Mouse (Mus musculus) spleen, adult 2 months (tissue): ENCODE measurements around the gene Ccnl1. TPM values are rescaled to one million over a fixed set of nuclear protein-coding genes. Genes with fewer than 3 reads are reported as not detected.

Experiments used
- DNase-seq, 2 experiments: peaks; one replicate each; pipeline versions ENCODE4 v3.0.0 to v3.0.0-alpha.2; 2012 to 2021; ENCODE audit warnings: low spot score in 2 of 2, low read depth in 1 of 2
- H3K27ac ChIP-seq: fragments of 200-500 bp; 2 replicates; pipeline ENCODE4 v1.5.1; 2012; ENCODE audit warnings: low read length, inconsistent platforms; ENCODE audit not compliant: insufficient read depth
- H3K27me3 ChIP-seq: fragments of 200-500 bp; 2 replicates; pipeline ENCODE4 v1.6.1; 2012; ENCODE audit warnings: mild to moderate bottlenecking, moderate library complexity, low read length, inconsistent platforms; ENCODE audit not compliant: control insufficient read depth, insufficient read depth
- H3K36me3 ChIP-seq: fragments of 200-500 bp; 2 replicates; pipeline ENCODE4 v1.6.1; 2012; ENCODE audit warnings: mild to moderate bottlenecking, low read length, inconsistent platforms; ENCODE audit not compliant: control insufficient read depth, insufficient read depth
- H3K4me1 ChIP-seq: fragments of 200-500 bp; 2 replicates; pipeline ENCODE4 v1.6.1; 2011; ENCODE audit warnings: inconsistent platforms; ENCODE audit not compliant: control insufficient read depth, insufficient read depth, insufficient read length
- H3K4me3 ChIP-seq: fragments of 200-500 bp; 2 replicates; pipeline ENCODE4 v1.5.1; 2011; ENCODE audit warnings: mild to moderate bottlenecking, inconsistent platforms; ENCODE audit not compliant: insufficient read depth, insufficient read length; ENCODE audit errors: extremely low read depth
- CTCF ChIP-seq: fragments of 200-500 bp; IDR thresholded peaks from 2 replicates; pipeline ENCODE4 v1.5.1; 2011; ENCODE audit warnings: mild to moderate bottlenecking, inconsistent platforms; ENCODE audit not compliant: insufficient read depth, insufficient read length, insufficient replicate concordance; ENCODE audit errors: extremely low read depth
- POLR2A ChIP-seq: fragments of 200-500 bp; IDR thresholded peaks from 2 replicates; pipeline ENCODE4 v1.6.1; 2011; ENCODE audit warnings: low read depth, low read length, inconsistent platforms
- WGBS: fragments of 180-500 bp; shearing (Covaris S2); methylation state at CpG from one replicate; pipeline ENCODE4 v1.1.7; 2018; 5-methylcytosine and 5-hydroxymethylcytosine counted together
- polyA plus RNA-seq: library from polyadenylated mRNA; depleted of rRNA; stranded (reverse); fragments of >200 nt; gene quantifications from 2 replicates; pipeline ENCODE4 v1.2.3, GENCODE M21; 2012

Ccnl1 gene
- polyA plus RNA-seq, 1 experiment: 52.5 TPM

GRCm38 (mm10) chr3:65927101-65927501 is 30.9 kb downstream of the Ccnl1 start:
- Histone ChIP-seq H3K4me3 (no peak overlapping the region), H3K4me1 (no peaks in the 10 kb centered on the region), H3K27ac (no peak overlapping the region), H3K27me3 (no peaks in the 10 kb centered on the region), H3K36me3 (no peaks in the 10 kb centered on the region)
- TF ChIP-seq POLR2A (no peak), CTCF (no peak)
- DNase-seq: no peak
- WGBS: 81% methylated on average over 4 of the region's 4 CpGs

DNA sequence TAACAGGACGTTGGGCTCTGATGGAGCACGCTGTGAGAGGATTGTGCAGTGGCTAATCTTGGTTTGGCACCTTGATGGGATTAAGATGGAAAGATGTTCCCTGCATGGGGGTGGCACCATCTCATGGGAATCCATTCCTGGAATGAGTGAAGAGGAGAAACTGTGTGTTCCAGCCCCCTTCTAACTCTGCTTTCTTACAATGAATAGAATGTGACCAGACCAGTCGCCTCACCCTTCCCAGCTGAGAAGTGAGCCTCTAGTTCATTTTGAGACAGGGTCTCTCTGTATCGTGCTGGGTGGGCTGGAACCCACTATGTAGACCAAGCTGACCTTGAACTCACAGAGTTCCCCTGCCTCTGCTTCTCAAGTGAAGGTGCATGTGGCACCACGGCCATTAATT is 31.6 kb downstream of the Ccnl1 start:
- Histone ChIP-seq H3K27ac (no peak overlapping the region), H3K27me3 (no peaks in the 10 kb centered on the region), H3K36me3 (no peaks in the 10 kb centered on the region), H3K4me3 (no peak overlapping the region), H3K4me1 (no peaks in the 10 kb centered on the region)
- DNase-seq: no peak
- no peak for TF ChIP-seq POLR2A
- no peak for TF ChIP-seq CTCF
- WGBS: 92% methylated on average over 5 of the region's 5 CpGs

DNA sequence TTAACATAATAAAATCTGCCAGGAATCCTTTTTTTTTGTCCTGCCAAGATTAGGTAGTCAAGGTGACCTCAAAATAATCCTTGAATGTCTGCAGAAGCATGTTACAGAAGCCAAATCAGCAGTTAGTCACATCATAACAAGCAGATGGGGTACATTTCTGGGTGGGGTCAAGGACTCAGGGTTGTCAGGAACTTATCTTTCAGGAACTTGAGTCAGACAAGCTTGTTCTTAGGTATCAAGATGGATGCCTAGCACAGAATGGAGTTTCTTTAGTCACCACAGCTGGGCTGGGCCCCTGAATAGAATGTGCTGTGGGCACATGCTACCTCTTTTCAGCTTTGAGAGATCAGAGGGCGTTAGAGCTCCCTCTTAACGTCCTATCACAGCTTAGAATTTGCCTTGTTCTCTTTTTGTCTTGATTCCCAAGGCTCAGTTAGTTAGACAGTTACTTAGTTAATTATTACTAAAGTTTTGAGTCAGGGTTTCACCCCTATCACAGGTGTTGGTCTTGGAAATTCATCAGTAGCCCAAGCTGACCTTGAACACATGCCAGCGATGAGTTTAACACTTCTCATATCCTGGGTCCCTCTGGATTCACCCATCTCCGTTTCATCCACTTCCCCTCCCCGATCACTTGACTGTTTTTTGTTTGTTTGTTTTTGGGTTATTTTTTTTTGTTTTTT is 32.9 kb downstream of the Ccnl1 start:
- H3K4me3 ChIP-seq: no peak overlapping the region
- H3K36me3 ChIP-seq: no peaks in the 10 kb centered on the region
- no peak overlapping the region for H3K27ac ChIP-seq
- no peaks in the 10 kb centered on the region for H3K27me3 ChIP-seq
- DNase-seq: no peak
- 82% methylated on average over 5 of the region's 5 CpGs for WGBS
- H3K4me1 ChIP-seq: no peaks in the 10 kb centered on the region
- no peak for TF ChIP-seq CTCF
- no peak for TF ChIP-seq POLR2A

DNA sequence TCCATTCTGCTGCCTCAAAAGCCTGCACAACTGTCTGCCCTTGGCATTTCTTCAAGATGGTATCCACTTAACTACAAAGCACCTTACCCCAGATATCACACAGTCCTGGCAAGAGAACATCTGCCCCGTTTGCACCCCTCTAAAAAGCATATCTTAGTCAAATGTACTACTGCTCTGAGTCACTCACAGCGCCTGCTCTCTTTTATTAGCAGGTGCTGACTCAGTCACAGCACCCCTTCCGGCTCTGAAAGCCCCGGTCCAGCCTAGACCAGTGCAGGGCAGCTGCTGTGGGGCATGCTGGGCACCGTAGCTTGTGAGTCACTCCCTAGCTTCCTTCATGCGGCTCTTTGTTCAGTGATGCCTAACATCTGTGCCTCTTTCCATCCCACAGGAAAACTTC is 35.6 kb downstream of the Ccnl1 start:
- Histone ChIP-seq H3K36me3 (no peaks in the 10 kb centered on the region), H3K27ac (no peak overlapping the region), H3K27me3 (no peaks in the 10 kb centered on the region), H3K4me1 (no peaks in the 10 kb centered on the region), H3K4me3 (no peak overlapping the region)
- 74% methylated on average over 6 of the region's 6 CpGs for WGBS
- no peak for DNase-seq
- no peak for TF ChIP-seq CTCF
- TF ChIP-seq POLR2A: no peak

DNA sequence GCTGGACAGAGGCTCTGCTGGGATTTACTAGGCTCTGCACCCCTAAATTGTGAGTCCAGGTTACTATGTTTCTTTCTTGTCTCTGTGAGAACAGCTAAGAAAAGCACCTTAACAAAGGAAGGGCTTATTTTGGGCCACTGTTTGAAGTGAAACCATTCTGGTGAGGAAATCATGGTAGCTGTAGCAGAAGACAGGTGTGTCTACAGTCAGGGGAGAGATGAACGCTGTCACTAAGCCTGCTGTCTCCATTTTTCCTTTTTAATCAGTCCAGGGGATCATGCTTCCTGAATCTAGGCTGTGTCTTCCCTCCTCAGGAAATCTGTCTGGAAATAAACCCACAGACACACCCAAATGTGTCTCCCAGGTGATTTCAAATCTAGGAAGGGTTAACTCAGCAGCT is 36.4 kb downstream of the Ccnl1 start:
- no peaks in the 10 kb centered on the region for H3K36me3 ChIP-seq
- no peaks in the 10 kb centered on the region for H3K27me3 ChIP-seq
- H3K27ac ChIP-seq: no peak overlapping the region
- no peak for DNase-seq
- TF ChIP-seq CTCF (no peak), POLR2A (no peak)
- 79% methylated on average over 1 of the region's 1 CpGs for WGBS
- H3K4me3 ChIP-seq: no peak overlapping the region
- H3K4me1 ChIP-seq: no peaks in the 10 kb centered on the region

DNA sequence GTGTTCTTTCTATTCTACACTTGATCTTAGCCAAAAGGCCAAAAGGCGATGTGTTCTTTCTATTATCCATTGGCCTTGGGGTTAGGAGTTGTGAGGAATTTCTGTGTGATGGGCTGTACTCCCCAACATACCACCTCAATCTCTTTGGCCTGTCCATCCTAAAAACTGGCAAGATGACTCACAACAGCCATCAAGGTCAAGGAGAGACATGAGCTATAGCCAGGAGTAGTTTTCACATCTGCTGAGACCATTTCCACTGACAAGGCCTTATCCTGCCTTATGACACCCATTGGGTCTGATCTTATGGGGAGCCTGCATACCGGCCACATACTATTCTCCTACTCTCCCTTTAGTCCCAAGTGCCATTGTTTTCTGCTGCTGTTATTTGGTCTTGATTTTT is 39.0 kb downstream of the Ccnl1 start:
- WGBS: 94% methylated on average over 2 of the region's 2 CpGs
- TF ChIP-seq CTCF: no peak
- TF ChIP-seq POLR2A: no peak
- DNase-seq: no peak
- H3K27ac ChIP-seq: no peak overlapping the region
- no peaks in the 10 kb centered on the region for H3K36me3 ChIP-seq
- H3K4me1 ChIP-seq: no peaks in the 10 kb centered on the region
- no peaks in the 10 kb centered on the region for H3K27me3 ChIP-seq
- H3K4me3 ChIP-seq: no peak overlapping the region

GRCm38 (mm10) chr3:65912928-65913327 is 45.1 kb downstream of the Ccnl1 start:
- no peak overlapping the region for H3K27ac ChIP-seq
- no peaks in the 10 kb centered on the region for H3K36me3 ChIP-seq
- no peaks in the 10 kb centered on the region; the same call in 1 of the 2 replicates for H3K27me3 ChIP-seq
- no peak overlapping the region for H3K4me3 ChIP-seq
- H3K4me1 ChIP-seq: no peaks in the 10 kb centered on the region
- DNase-seq: no peak
- no peak for TF ChIP-seq CTCF
- no peak for TF ChIP-seq POLR2A
- 84% methylated on average over 4 of the region's 4 CpGs for WGBS
